Mouse (Mus musculus) lung, adult 2 months (tissue): ENCODE results near the gene Rtbdn.

Experiments
- CTCF ChIP-seq: fragments of 200-500 bp; IDR thresholded peaks from 2 replicates; pipeline ENCODE4 v1.5.1; 2011; ENCODE audit warnings: mild to moderate bottlenecking, low read length, control low read depth; ENCODE audit not compliant: insufficient read depth
- POLR2A ChIP-seq: fragments of 200-500 bp; IDR thresholded peaks from 2 replicates; pipeline ENCODE4 v1.6.1; 2011; ENCODE audit warnings: low read depth, mild to moderate bottlenecking, control low read depth, low read length, borderline replicate concordance; ENCODE audit errors: extremely low read depth

DNA sequence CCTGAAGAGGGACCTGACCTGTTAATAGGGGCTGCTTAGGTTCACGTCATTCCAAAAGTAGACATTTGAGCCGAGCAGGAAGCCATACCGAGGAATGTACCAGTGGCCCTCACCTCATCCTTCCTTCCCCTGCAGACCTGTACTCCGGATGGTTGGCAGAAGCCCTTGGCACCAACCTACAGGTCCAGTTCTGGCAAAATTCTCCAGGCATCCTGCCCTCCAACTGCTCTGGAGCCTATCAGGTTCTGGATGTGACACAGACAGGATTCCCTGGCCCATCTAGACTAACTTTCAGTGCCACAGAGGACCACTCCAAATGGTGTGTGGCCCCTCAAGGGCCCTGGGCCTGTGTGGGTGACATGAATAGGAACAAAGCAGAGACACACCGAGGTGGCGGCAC, 36.2 kb upstream of the Rtbdn start:
- TF ChIP-seq CTCF (no peak), POLR2A (no peak)
